Mouse (Mus musculus) large intestine, adult 2 months (tissue): Measurements from ENCODE around the gene Gtse1. TPM values are rescaled to one million over a fixed set of nuclear protein-coding genes. Genes with fewer than 3 reads are reported as not detected.

Source experiments
- DNase-seq: peaks from one replicate; pipeline ENCODE4 v3.0.0-alpha.2; 2012; ENCODE audit warnings: low read depth, low spot score
- WGBS: fragments of 180-500 bp; shearing (Covaris S2); methylation state at CpG from one replicate; pipeline ENCODE4 v1.1.7; 2018; 5-methylcytosine and 5-hydroxymethylcytosine counted together
- polyA plus RNA-seq: library from polyadenylated mRNA; depleted of rRNA; stranded (reverse); fragments of >200 nt; gene quantifications from 2 replicates; pipeline ENCODE4 v1.2.3, GENCODE M21; 2012; rRNA removed

Gtse1 gene
- 11.0 and 12.0 TPM in 2 replicates for polyA plus RNA-seq

DNA sequence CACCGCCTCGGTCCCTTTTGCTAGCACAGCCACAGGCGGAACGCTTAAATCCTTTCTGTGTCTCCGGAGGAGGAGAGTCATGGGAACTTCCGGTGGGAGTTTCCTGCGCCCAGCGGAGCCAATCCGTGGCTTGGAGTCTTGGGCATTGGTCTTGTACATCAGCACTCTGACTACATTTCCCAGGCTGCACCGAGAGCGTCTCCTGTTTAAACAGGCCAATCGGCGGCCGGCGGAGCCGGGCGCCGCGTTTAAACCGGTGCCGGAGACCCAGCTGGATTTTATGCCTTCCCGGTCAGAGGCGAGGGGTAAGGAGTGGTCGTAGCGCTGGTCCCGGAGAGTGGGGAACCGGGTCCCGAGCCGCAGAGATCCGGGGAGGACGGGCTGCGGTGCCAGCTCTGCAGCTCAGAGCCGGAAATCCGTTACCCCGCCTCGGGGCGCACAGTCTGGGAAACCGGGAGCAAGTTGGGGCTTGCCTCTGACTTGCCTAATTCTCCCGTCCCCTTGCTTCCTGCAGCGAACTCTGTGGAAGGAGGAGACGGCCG lies at the start of gene Gtse1:
Gene Gtse1 (plus strand): TSS at position 256 of the 542 bp plus-strand sequence.
- DNase-seq = peak; percentile 95
- WGBS = under 1% methylated on average over 42 of the region's 42 CpGs

DNA sequence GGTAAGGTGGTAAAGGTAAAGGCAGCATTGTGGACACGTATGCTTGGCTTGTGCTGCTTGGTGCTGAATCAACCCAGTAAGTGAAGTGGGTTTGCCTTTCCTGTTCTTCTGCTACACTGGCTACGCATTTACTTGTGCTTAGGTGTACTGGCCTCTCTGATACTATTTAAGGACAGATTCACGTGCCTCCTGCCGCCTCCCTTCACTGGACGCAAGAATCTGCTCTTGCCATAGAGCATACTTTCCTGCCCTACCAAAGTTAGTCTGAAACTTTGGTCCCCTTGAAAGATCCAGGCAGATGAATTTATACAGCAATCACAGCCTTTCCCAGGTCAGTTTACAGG lies 49.1 kb upstream of the Gtse1 start:
- no peak for DNase-seq
- 27% methylated on average over 5 of the region's 5 CpGs for WGBS

DNA sequence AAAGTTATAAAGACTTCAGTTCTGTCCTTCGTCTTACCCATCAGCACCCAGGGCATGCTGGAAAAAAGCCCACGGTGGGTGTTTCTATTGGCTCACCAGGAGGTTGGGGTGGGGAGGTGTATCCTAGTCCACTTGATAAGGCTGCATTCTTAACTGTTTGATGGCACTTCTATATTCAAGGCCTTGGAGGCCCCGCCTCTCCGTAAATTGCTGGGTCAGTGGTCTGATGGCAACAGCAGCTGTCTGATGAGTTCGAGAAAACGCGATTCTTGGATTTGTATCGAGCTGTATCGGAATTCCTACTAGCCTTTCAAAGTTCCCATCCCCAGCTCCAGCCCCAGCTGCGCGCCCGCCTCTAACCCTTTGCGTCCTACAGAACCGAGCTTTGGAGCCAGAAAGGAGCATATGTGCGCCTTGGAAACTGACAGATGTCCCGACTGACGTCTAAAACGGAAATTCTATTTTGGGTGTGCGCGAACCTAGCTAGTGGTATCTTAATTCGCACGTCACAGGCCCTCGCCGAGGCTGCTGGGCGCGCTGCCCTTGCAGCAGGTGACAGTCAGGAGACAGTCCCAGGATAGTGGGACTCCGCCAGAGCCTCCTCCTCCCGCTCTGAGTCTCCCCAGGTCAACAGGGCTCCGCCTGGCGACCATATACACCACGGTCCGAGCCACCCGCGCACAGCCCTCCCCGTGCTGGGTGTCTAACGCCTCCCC lies 48.6 kb upstream of the Gtse1 start:
- WGBS = 2% methylated on average over 36 of the region's 36 CpGs
- peak; percentile 44 for DNase-seq

DNA sequence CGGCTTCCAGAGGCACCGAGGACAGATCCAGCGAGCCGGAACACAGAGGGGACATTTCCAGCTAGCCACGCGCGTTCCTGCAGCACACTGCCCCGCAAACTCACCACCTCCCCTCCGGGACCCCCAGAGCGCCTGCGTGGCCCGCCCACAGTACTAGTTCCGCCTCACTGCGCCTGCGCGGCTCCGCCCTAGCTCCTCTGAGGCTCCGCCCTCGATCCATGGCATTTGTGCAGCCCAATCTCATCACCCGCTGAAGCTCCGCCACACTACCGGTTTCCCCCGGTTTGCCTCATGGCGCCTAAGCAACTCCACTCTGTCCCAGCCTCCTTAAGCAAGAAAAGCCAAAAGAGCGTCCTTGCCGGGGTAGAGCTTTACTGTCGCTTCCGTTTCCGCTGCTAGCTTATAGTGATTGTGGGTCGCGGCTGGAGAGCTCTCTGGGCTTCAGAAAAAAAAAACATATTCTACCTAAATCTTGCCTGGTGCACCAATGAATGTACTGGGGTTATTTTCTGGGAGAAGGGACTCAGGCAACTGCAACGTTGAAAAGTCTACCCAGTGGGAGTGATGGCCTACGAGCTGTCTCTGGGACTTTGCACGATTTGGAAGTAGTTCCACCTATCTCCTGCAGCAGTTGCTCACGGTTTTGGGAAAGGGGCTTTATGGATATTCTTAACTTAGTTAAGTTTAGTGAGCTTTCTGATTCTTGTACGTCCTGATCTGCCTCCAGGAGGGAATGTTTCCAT lies 47.8 kb upstream of the Gtse1 start, which contains the start of gene Cdpf1:
Gene Cdpf1 (minus strand): TSS at position 163 of the 743 bp plus-strand sequence.
- peak; percentile 92 for DNase-seq
- WGBS = 2% methylated on average over 36 of the region's 36 CpGs

DNA sequence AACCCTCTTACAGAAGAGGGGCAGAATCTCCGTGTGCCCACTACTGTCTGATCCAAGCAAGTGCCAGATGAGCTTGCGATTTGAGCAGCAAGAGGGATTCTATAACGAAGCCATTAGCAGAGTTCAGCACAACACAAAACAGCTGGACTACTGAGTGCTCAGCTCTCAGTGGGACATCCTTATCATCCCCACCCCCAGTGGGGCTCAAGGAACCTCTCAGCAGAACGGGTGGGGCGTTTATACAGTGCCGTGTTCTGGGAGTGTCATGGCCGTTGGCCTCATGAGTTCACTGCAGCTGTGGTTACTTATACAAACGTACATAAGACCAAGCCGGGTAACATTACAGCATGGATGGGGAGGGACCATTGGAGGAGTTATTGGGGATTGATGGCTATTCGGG lies 46.1 kb upstream of the Gtse1 start:
- DNase-seq = peak; percentile 43
- 31% methylated on average over 10 of the region's 10 CpGs for WGBS

DNA sequence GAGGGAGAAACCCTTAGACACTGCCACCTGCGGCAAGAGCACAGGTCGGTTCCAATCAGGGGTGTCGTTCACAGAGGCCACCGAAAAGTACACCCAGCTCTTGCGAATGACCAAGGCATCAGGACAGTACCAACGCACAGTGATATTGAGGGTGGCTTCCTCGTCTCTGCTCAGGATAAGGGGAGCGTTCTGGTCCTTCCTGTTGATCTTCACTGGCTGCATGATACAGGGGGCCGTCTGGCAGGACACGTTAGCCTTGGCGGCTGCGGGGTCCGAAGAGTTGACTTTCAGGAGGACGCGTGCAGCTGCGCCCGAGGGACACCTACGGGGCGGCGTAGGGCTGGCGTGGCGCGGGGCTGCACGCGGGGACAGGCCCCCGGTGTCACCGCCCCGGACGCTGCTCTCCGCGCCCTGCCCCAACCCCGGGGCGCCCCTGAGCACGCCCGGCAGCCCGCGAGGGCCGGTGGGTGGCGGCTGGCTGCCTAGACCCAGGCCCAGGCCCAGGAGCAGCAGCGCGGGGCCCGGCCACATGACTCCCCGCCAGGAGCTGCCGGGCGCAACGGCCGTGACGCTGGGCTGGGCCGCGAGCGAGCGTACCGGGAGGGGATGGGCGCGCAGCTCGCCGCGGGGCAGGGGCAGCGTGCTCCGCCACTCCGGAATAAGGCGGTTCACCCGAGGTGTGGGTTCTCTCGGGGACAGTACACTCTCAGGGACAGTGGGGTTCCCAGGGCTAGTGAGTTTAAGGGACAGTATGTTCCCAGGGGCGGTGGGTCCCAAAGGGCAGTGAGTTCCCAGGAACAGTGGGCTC lies 38.1 kb upstream of the Gtse1 start, which contains the start of gene Pkdrej:
Gene Pkdrej (minus strand): TSS at position 532 of the 808 bp plus-strand sequence.
- DNase-seq = no peak
- WGBS = 2% methylated on average over 65 of the region's 65 CpGs

DNA sequence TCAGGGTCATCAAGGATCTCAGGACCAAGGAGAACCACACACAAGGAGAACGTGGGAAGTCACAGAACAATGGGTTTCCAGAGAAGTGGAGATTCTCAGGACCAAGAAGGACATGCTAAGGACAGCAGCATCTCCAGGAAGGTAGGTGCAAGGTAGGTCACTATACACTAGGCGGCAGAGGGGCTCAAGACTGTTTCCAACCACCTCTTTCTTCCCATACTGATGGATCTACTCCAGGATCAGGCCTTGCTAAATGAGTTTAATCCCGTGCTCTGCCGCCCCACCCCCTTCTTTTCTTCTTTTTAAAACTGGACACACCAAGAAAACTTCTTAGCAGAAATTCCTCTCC lies 37.6 kb upstream of the Gtse1 start:
- WGBS = 26% methylated on average over 4 of the region's 4 CpGs
- DNase-seq = no peak

DNA sequence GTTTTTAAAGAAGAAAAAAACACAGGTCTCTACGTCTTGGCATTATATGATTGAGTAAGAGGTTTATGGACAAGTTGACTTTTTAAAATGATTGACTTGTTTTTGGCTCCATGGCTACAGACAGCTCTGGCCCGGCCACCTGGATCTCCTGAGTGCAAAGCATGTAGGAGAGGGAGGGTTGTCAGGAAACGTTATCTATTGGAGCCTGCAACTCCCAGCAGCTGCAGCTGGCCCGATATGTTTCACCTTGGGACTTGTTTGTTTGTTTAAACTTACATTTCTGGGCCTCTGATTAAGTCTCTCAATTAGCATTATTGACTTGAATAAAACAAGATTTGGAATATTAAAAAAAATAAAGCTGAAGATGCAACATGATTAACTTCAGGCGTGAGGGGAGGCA lies 32.9 kb upstream of the Gtse1 start:
- no peak for DNase-seq
- 52% methylated on average over 5 of the region's 5 CpGs for WGBS

DNA sequence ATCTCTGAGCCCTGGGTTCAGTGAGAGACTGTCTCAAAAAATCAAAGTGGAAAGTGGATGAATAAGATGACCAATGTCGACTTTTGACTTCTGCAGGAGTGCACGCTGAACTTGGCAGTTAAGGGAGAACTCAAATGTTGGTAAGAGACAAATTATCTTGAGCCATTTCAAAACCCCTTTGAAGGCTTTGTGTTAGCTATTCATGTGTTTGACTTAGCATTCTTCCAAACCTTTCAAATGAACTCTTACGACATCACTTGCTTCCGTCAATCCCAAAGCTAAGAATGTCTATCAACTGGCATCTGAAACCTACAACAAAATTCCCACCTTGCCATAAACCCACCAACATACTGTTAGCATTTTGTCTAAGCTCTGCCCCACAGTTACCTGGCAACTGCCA lies 31.5 kb upstream of the Gtse1 start:
- no peak for DNase-seq
- 49% methylated on average over 4 of the region's 4 CpGs for WGBS

DNA sequence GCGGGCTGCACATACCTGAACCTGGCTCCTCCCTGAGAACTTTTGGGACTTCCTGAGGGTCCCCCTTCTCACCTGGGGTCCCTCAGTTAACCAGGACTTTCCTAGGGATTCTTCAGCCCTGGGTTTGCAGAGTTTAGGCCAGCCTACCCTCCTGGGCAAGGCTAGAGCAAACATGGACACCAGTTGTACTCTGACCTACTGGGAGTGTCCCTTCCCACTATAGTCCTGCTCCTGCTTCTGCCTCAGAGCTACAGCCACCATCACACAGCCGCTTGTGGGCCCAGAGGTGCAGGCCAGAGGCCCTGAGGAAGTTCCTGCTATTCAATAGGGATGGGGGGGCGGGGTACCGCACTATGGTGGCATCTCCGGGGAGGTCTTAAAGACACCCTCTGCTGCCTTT lies 30.1 kb upstream of the Gtse1 start:
- DNase-seq = peak; percentile 42
- 42% methylated on average over 5 of the region's 5 CpGs for WGBS

DNA sequence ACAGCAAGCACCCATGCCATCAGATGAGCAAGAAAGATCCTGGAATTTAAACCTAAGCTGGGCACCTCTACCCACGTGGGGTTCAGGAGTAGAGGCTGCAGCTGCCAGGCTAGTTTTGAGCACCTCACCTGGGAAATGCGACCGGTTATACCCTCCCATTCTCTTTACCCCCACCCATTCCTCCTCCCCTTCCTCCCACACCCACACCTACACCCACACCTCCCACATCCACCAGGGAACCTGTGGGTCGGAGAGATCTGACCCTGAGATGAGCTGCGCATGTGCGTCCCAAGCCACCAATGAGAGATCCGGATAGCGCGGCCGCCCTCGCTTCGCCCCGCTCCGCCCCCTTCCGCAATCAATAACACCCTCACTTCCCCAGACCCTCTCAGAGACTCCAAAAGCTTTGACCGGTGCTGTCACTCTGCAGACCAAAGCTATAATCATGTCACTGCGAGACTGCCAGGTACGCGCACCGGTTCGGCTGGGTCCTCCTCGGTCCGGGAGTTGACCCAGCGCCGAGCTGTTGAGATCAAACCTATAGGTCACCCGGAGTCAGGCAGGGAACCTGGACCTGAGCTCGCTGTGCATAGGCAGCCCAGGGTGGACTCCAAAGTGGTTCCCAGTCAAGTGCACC lies 27.5 kb upstream of the Gtse1 start, which contains the start of gene Ttc38:
Gene Ttc38 (plus strand): TSS at position 353 of the 637 bp plus-strand sequence.
- WGBS = under 1% methylated on average over 27 of the region's 27 CpGs
- DNase-seq = peak; percentile 80

DNA sequence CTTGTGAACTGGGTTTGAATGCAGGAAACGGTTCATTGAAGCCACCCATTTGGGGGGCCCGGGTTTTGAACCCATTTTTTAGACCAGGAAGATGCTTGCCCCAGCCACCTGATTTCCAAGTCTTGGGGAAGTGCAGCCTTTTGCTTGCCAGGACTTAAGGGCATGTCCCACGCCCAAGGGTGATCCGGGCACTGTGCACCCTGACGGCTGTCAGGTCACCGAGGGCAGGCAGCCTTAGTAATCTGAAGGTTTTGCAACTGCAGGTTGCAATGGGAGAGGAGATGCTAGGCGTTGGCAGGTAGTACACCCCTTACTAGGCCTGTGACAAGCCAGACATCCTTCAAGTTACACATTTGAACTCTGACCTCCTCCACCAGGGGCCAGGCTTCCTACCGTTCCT lies 26.9 kb upstream of the Gtse1 start:
- DNase-seq = no peak
- WGBS = 23% methylated on average over 8 of the region's 8 CpGs

DNA sequence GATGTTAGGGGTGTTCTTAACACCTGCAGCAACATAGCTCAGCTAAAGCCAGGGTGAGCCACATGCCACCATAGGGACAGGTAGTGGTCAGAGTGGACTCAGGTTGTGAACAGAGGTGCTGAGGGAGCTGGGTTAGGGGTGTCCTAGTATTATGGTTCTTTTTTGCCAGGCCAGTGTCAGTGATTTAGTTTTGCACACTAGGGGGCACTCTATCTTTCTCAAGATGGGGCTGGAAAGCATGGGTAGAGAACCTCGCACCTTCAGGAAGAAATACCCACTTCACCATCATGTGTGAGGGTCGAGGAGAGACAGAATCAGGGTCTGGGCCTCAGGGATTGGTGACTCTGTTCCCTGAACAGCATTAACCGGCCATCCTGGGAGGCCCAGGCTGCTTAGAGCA lies 24.2 kb upstream of the Gtse1 start:
- 69% methylated on average over 3 of the region's 3 CpGs for WGBS
- DNase-seq = no peak

DNA sequence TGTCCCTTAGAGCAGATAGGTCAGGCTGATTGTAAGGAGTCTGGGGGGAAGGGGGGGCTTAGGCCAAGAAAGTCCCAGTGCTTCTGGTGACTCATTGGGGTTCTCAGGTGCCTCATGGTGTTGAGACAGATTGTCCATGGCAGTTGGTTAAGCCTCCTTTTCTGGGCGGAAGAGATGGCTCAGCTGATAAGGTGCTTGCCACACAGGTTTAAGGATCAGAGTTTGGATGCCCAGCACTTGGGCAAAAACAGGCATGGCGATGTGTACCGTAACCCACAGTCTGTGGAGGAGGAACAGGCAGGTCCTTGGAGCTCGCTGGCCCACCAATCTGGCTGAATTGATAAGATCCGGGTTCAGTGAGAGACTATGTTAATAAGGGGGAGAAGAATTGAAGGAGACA lies 22.7 kb upstream of the Gtse1 start:
- 86% methylated on average over 5 of the region's 5 CpGs for WGBS
- no peak for DNase-seq

DNA sequence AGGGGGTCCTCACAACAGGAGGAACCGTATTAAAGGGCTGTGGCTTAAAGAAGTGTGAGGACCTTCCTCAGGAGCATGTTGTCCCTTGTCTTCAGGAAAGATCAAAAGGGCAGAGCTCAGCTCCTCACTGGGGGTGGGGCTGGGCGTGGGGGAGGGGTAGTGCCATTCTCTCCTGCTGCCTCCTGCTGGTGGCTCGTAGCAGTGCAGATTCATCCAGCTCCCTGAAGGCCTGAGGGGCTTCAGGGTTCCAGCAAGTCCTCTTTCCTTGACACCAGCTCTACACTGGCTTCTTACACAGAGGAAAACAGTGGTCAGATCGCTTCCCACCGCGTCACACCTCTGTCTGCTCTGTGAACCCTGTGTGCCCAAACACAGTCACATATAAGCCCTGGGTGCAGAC lies 18.6 kb upstream of the Gtse1 start:
- DNase-seq = no peak
- WGBS = 57% methylated on average over 6 of the region's 6 CpGs

DNA sequence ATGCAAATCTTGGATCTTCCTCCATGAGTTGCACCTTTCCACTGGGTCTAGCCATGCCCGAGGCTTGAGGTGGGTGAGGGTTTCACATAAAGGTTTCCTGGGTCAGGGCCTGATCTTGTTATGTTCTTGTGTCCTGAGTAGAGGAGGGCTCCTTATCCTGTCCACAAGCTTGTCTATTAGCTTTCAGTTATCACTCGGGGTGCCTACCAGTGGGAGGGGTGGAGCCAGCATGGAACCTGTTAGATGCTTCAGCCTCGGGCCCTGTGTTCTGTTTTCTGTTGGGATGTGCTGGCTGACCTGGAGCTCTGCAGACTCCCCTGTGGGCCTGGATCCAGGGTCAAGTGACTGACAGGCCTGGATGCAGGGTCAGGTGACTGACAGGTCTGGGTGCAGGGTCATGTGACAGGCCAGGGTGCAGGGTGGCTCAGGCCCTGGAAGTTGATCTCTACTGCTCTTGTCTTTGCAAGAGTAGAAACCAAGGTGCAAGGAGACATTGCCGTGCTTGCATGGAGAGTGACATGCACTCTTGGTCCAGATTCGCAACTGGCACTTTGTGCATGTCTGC lies 17.7 kb upstream of the Gtse1 start:
- 86% methylated on average over 5 of the region's 5 CpGs for WGBS

DNA sequence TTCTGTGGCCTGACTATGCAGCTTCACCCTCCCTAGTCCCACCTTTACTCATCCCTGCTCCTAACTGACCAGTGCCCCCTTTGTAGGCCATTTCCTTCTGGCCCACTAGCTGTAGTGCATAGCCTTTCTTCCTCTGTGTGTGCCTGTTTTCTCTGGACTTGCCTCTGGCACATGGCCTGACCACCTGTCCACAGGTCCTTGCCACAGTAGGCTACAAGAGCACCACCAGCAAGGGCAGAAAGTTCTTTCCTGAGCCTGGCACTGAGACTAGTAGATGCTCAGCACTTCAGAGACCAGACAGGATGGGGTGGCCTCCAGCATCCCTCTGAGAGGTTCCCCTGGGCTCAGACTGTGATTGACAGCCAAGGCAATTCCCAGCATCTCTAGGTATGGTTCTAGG lies 14.5 kb upstream of the Gtse1 start:
- no peak for DNase-seq

More for the DNA sequence above, 17.7 kb upstream of the Gtse1 start:
- DNase-seq = no peak

DNA sequence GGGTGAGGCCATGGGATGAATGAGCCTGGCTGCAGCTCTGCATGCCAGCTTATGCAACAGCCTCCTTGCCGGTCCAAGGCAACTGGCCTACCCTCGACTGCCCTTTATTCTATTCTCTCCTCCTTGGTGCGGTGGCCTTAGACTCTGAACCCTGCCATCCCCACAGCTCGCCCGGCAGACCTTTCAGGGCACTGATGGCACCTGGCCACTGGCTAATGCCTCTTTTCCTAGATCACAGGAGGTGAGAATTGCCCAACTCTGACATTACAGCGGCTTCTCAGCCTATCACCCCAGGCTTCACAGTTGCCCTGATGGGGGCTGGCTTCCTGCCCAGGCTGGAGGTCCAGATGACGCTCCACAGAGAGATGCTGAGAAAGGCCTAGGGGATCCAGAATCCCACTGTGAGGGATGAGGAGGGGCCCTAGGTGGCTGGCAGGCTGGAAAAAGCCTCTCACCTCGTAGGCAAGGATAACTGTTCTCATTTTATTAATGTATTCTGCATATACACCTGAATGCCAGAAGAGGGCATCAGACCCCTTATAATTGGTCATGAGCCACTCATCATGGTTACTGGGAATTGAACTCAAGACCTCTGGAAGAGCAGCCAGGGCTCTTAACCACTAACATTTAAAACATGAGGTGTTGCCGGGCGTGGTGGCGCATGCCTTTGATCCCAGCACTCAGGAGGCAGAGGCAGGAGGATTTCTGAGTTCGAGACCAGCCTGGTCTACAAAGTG lies 7.7 kb upstream of the Gtse1 start:
- 87% methylated on average over 12 of the region's 12 CpGs for WGBS
- DNase-seq = no peak
